Mouse (Mus musculus) limb, embryonic 10.5 days (tissue): ENCODE data around the gene Grik3. TPM values are rescaled to one million over a fixed set of nuclear protein-coding genes. Genes with fewer than 3 reads are reported as not detected.
A peak's percentile ranks its signal among the peaks of the same experiment; 100 is the strongest.

Source experiments
- DNase-seq: peaks from one replicate; pipeline ENCODE4 v3.0.0-alpha.2; 2017; ENCODE audit warnings: low spot score
- H3K27ac ChIP-seq: fragments of 300-500 bp; sonication (generic); 2 replicates; pipeline ENCODE4 v1.5.1; 2016; ENCODE audit warnings: mild to moderate bottlenecking
- H3K27me3 ChIP-seq: fragments of 300-500 bp; sonication (generic); 2 replicates; pipeline ENCODE4 v1.6.1; 2016; ENCODE audit warnings: low read depth, mild to moderate bottlenecking; ENCODE audit not compliant: poor library complexity, severe bottlenecking
- H3K36me3 ChIP-seq: fragments of 300-500 bp; sonication (generic); 2 replicates; pipeline ENCODE4 v1.6.1; 2016; ENCODE audit warnings: mild to moderate bottlenecking, moderate library complexity
- H3K4me1 ChIP-seq: fragments of 300-500 bp; sonication (generic); 2 replicates; pipeline ENCODE4 v1.6.1; 2016
- H3K4me3 ChIP-seq: fragments of 300-500 bp; sonication (generic); 2 replicates; pipeline ENCODE4 v1.5.1; 2016; ENCODE audit warnings: mild to moderate bottlenecking, moderate library complexity
- H3K9me3 ChIP-seq: fragments of 300-500 bp; sonication (generic); replicated peaks from 2 replicates; pipeline ENCODE4 v1.6.1; 2016; ENCODE audit warnings: mild to moderate bottlenecking
- WGBS: fragments of 180-500 bp; shearing (Covaris S2); methylation state at CpG from one replicate; pipeline ENCODE4 v1.1.7; 2016; 5-methylcytosine and 5-hydroxymethylcytosine counted together
- polyA plus RNA-seq: library from polyadenylated mRNA; unstranded; fragments of >200 nt; fragmentation: Nextera tagmentation; extraction: Ambion mirVana; gene quantifications from 2 replicates; pipeline ENCODE4 v1.2.1, GENCODE M21; 2016

Grik3 gene
- polyA plus RNA-seq, 1 experiment from 2014 or later: not detected

GRCm38 (mm10) chr4:125497471-125497870 lies 7.0 kb downstream of the Grik3 start:
- no peaks in the 10 kb centered on the region for H3K4me1 ChIP-seq
- 40% methylated on average over 7 of the region's 7 CpGs for WGBS
- H3K27me3 ChIP-seq: peaks cover 93% of the 10 kb centered on the region
- no peak for DNase-seq
- no peak overlapping the region for H3K4me3 ChIP-seq
- no peaks in the 10 kb centered on the region for H3K36me3 ChIP-seq
- H3K9me3 ChIP-seq: no peaks in the 10 kb centered on the region
- H3K27ac ChIP-seq: no peak overlapping the region

- Histone ChIP-seq H3K27me3 (peaks cover 79% of the 10 kb centered on the region), H3K36me3 (no peaks in the 10 kb centered on the region), H3K27ac (no peak overlapping the region), H3K4me3 (no peak overlapping the region), H3K4me1 (no peaks in the 10 kb centered on the region), H3K9me3 (no peaks in the 10 kb centered on the region)
- no peak for DNase-seq
- 13% methylated on average over 6 of the region's 6 CpGs for WGBS
Observed at GRCm38 (mm10) chr4:125498866-125499265, 8.4 kb downstream of the Grik3 start.

- DNase-seq: peak; percentile 82
- H3K27me3 ChIP-seq: peaks cover 46% of the 10 kb centered on the region
Observed at GRCm38 (mm10) chr4:125502861-125503260, 12.4 kb downstream of the Grik3 start.

GRCm38 (mm10) chr4:125512434-125512833 lies 21.9 kb downstream of the Grik3 start:
- no peaks in the 10 kb centered on the region for H3K9me3 ChIP-seq
- no peak overlapping the region for H3K27ac ChIP-seq
- no peak for DNase-seq
- H3K27me3 ChIP-seq: peaks cover 51% of the 10 kb centered on the region
- no peak overlapping the region for H3K4me3 ChIP-seq
- WGBS: 82% methylated on average over 6 of the region's 6 CpGs
- H3K36me3 ChIP-seq: no peaks in the 10 kb centered on the region
- H3K4me1 ChIP-seq: 0 out of 2 replicates have a peak, but pooled peaks cover 3% of the 10 kb centered on the region

More at GRCm38 (mm10) chr4:125502861-125503260, 12.4 kb downstream of the Grik3 start:
- Histone ChIP-seq H3K9me3 (no peaks in the 10 kb centered on the region), H3K27ac (no peak overlapping the region), H3K4me1 (no peaks in the 10 kb centered on the region), H3K36me3 (no peaks in the 10 kb centered on the region), H3K4me3 (no peak overlapping the region)
- WGBS: 52% methylated on average over 8 of the region's 8 CpGs

- no peak overlapping the region for H3K4me3 ChIP-seq
- WGBS: 65% methylated on average over 13 of the region's 13 CpGs
- no peak overlapping the region for H3K27ac ChIP-seq
- DNase-seq: no peak
- H3K9me3 ChIP-seq: no peaks in the 10 kb centered on the region
- peaks cover 31% of the 10 kb centered on the region for H3K27me3 ChIP-seq
- H3K36me3 ChIP-seq: no peaks in the 10 kb centered on the region
- H3K4me1 ChIP-seq: 0 out of 2 replicates have a peak, but pooled peaks cover 3% of the 10 kb centered on the region
Observed at GRCm38 (mm10) chr4:125515646-125516045, 25.1 kb downstream of the Grik3 start.

GRCm38 (mm10) chr4:125516612-125517011 lies 26.1 kb downstream of the Grik3 start:
- Histone ChIP-seq H3K9me3 (no peaks in the 10 kb centered on the region), H3K27ac (no peak overlapping the region), H3K4me3 (no peak overlapping the region), H3K4me1 (0 out of 2 replicates have a peak, but pooled peaks cover 3% of the 10 kb centered on the region), H3K27me3 (peaks cover 31% of the 10 kb centered on the region), H3K36me3 (no peaks in the 10 kb centered on the region)
- no peak for DNase-seq
- 76% methylated on average over 6 of the region's 6 CpGs for WGBS

- Histone ChIP-seq H3K27me3 (peaks cover 24% of the 10 kb centered on the region; the same call in 1 of the 2 replicates), H3K4me1 (0 out of 2 replicates have a peak, but pooled peaks cover 3% of the 10 kb centered on the region), H3K27ac (no peak overlapping the region), H3K36me3 (no peaks in the 10 kb centered on the region), H3K9me3 (no peaks in the 10 kb centered on the region), H3K4me3 (no peak overlapping the region)
- 81% methylated on average over 5 of the region's 5 CpGs for WGBS
- peak; percentile 48 for DNase-seq
Observed at GRCm38 (mm10) chr4:125518861-125519260, 28.4 kb downstream of the Grik3 start.

- WGBS: 66% methylated on average over 7 of the region's 7 CpGs
Observed at GRCm38 (mm10) chr4:125522931-125523330, 32.4 kb downstream of the Grik3 start.

GRCm38 (mm10) chr4:125525266-125525665 lies 34.8 kb downstream of the Grik3 start:
- Histone ChIP-seq H3K9me3 (no peaks in the 10 kb centered on the region), H3K27me3 (peaks cover 43% of the 10 kb centered on the region), H3K27ac (no peak overlapping the region)

More at GRCm38 (mm10) chr4:125522931-125523330, 32.4 kb downstream of the Grik3 start:
- Histone ChIP-seq H3K27me3 (peaks cover 31% of the 10 kb centered on the region), H3K9me3 (no peaks in the 10 kb centered on the region), H3K36me3 (no peaks in the 10 kb centered on the region), H3K27ac (no peak overlapping the region), H3K4me1 (peaks cover 13% of the 10 kb centered on the region), H3K4me3 (no peak overlapping the region)
- DNase-seq: no peak

GRCm38 (mm10) chr4:125526425-125526824 lies 35.9 kb downstream of the Grik3 start:
- Histone ChIP-seq H3K4me1 (peaks cover 13% of the 10 kb centered on the region), H3K27me3 (peaks cover 47% of the 10 kb centered on the region), H3K27ac (no peak overlapping the region), H3K4me3 (no peak overlapping the region), H3K36me3 (no peaks in the 10 kb centered on the region), H3K9me3 (no peaks in the 10 kb centered on the region)
- 39% methylated on average over 5 of the region's 5 CpGs for WGBS
- DNase-seq: no peak

More at GRCm38 (mm10) chr4:125525266-125525665, 34.8 kb downstream of the Grik3 start:
- Histone ChIP-seq H3K4me1 (peaks cover 13% of the 10 kb centered on the region), H3K36me3 (no peaks in the 10 kb centered on the region), H3K4me3 (no peak overlapping the region)
- DNase-seq: no peak
- 82% methylated on average over 4 of the region's 4 CpGs for WGBS

- peaks cover 39% of the 10 kb centered on the region for H3K4me1 ChIP-seq
- no peak overlapping the region for H3K4me3 ChIP-seq
- H3K36me3 ChIP-seq: no peaks in the 10 kb centered on the region
- DNase-seq: no peak
- peaks cover 92% of the 10 kb centered on the region for H3K27me3 ChIP-seq
- WGBS: 32% methylated on average over 9 of the region's 9 CpGs
- H3K27ac ChIP-seq: no peak overlapping the region
- no peaks in the 10 kb centered on the region for H3K9me3 ChIP-seq
Observed at GRCm38 (mm10) chr4:125533965-125534364, 43.5 kb downstream of the Grik3 start.

- Histone ChIP-seq H3K27me3 (peaks cover 96% of the 10 kb centered on the region), H3K36me3 (no peaks in the 10 kb centered on the region), H3K4me3 (0 out of 2 replicates have a peak overlapping the region, but pooled peaks have one; percentile 8), H3K9me3 (no peaks in the 10 kb centered on the region), H3K27ac (no peak overlapping the region; the same call in 1 of the 2 replicates), H3K4me1 (peaks cover 40% of the 10 kb centered on the region)
- peak; percentile 40 for DNase-seq
- under 1% methylated on average over 8 of the region's 8 CpGs for WGBS
Observed at GRCm38 (mm10) chr4:125534449-125534848, 43.9 kb downstream of the Grik3 start.

- Histone ChIP-seq H3K27ac (no peak overlapping the region), H3K4me1 (peaks cover 43% of the 10 kb centered on the region), H3K4me3 (no peak overlapping the region), H3K36me3 (no peaks in the 10 kb centered on the region), H3K27me3 (peaks cover 97% of the 10 kb centered on the region), H3K9me3 (no peaks in the 10 kb centered on the region)
- DNase-seq: peak; percentile 58
- WGBS: 6% methylated on average over 11 of the region's 11 CpGs
Observed at GRCm38 (mm10) chr4:125534991-125535401, 44.5 kb downstream of the Grik3 start.

GRCm38 (mm10) chr4:125535465-125535864 lies 45.0 kb downstream of the Grik3 start:
- Histone ChIP-seq H3K9me3 (no peaks in the 10 kb centered on the region), H3K27me3 (peaks cover 97% of the 10 kb centered on the region), H3K27ac (no peak overlapping the region), H3K36me3 (no peaks in the 10 kb centered on the region), H3K4me3 (no peak overlapping the region), H3K4me1 (peaks cover 43% of the 10 kb centered on the region)
- no peak for DNase-seq
- WGBS: 7% methylated on average over 7 of the region's 7 CpGs
